23 mouse cellular contexts compared by ENCODE assay signal in genomic region chr13:55607624-55608006, GRCm38 (mm10). TPM values are rescaled to one million over a fixed set of nuclear protein-coding genes. Genes with fewer than 3 reads are reported as not detected.
DNase-seq lines count a peak whose midpoint lies in the region; ATAC-seq and TF ChIP-seq lines count a peak whose summit lies in the region.
"Had no signal": no experiment of that assay in that cellular context is flagged by ENCODE, and none has a peak within 500 bp of the region (broad histone marks: within the 10 kb centered on the region; RNA-seq: fewer than 3 reads in every experiment).

No protein-coding gene starts in this region.

- no peak for TF ChIP-seq POLR2A in lung, adult 2 months (IDR thresholded peaks at IDR 0.05; ENCODE audit: borderline replicate concordance, extremely low read depth, low read depth, low read length)

- no peak overlapping the region for H3K4me2 ChIP-seq in hindbrain, embryonic 12.5 days (replicated peaks)
- no peak overlapping the region for H3K4me2 ChIP-seq in hindbrain, embryonic 11.5 days (replicated peaks; ENCODE audit: low read depth, low read length)
- H3K4me2 ChIP-seq in lung, embryonic 15.5 days: no peak overlapping the region
- H3K4me2 ChIP-seq: embryonic facial prominence, embryonic 12.5 days; embryonic facial prominence, embryonic 15.5 days; forebrain, embryonic 12.5 days had no signal

- peak; percentile 80 for DNase-seq in heart, adult 11 months
- DNase-seq in heart, adult 9 months (ENCODE audit: low spot score in 2 of 2): no peak
- DNase-seq in hindbrain, embryonic 11.5 days (ENCODE audit: low spot score): no peak
- no peak for DNase-seq in lung, adult 2 months
- DNase-seq: adrenal gland, adult 2 months; adrenal gland, postnatal 10 days; adrenal gland, postnatal 25 days; cerebellum, adult 11 months; cerebellum, adult 18-20 months; cerebellum, adult 8-10 months; cerebellum, adult 9-11 months; cerebellum, postnatal 14 days; cerebellum, postnatal 36 days; embryo, embryonic 11 days had no signal

- H3K9ac ChIP-seq in hindbrain, embryonic 12.5 days: 0 out of 2 replicates have a peak overlapping the region, but pooled peaks have one; percentile 8
- no peak overlapping the region for H3K9ac ChIP-seq in hindbrain, embryonic 11.5 days (ENCODE audit: low read depth, low read length)
- no peak overlapping the region for H3K9ac ChIP-seq in lung, embryonic 15.5 days
- H3K9ac ChIP-seq: embryonic facial prominence, embryonic 12.5 days; embryonic facial prominence, embryonic 15.5 days; forebrain, embryonic 12.5 days had no signal

- peaks cover 66% of the 10 kb centered on the region for H3K36me3 ChIP-seq in hindbrain, embryonic 12.5 days
- H3K36me3 ChIP-seq in hindbrain, embryonic 11.5 days (ENCODE audit: control insufficient read depth, insufficient read depth, low read length): 0 out of 2 replicates have a peak, but pooled peaks cover 7% of the 10 kb centered on the region
- H3K36me3 ChIP-seq in lung, embryonic 15.5 days: peaks cover 36% of the 10 kb centered on the region

- H3K9me3 ChIP-seq in hindbrain, embryonic 12.5 days (replicated peaks): no peaks in the 10 kb centered on the region
- no peaks in the 10 kb centered on the region for H3K9me3 ChIP-seq in hindbrain, embryonic 11.5 days (ENCODE audit: control insufficient read depth, low read length)
- no peaks in the 10 kb centered on the region for H3K9me3 ChIP-seq in lung, embryonic 15.5 days
- H3K9me3 ChIP-seq: embryonic facial prominence, embryonic 12.5 days; embryonic facial prominence, embryonic 15.5 days; forebrain, embryonic 10.5 days; forebrain, embryonic 12.5 days had no signal

- TF ChIP-seq CTCF in lung, adult 2 months (IDR thresholded peaks at IDR 0.05; ENCODE audit: insufficient read depth, low read length): no peak

- ATAC-seq in hindbrain, embryonic 12.5 days (ENCODE audit: low FRiP score): no peak
- no peak for ATAC-seq in hindbrain, embryonic 11.5 days (ENCODE audit: low FRiP score)
- ATAC-seq in lung, embryonic 15.5 days (ENCODE audit: borderline replicate concordance, extremely low read depth, low FRiP score, low TSS enrichment): 0 out of 2 replicates have a peak, but pooled peaks have one; percentile 13
- ATAC-seq: forebrain, embryonic 14.5 days; forebrain, embryonic 16.5 days had no signal

- H3K4me3 ChIP-seq in hindbrain, embryonic 12.5 days: no peak overlapping the region
- no peak overlapping the region for H3K4me3 ChIP-seq in hindbrain, embryonic 11.5 days (ENCODE audit: low read depth, low read length)
- no peak overlapping the region for H3K4me3 ChIP-seq in lung, embryonic 15.5 days
- H3K4me3 ChIP-seq in lung, adult 2 months (replicated peaks; ENCODE audit: extremely low read depth, low read depth, low read length): no peak overlapping the region
- H3K4me3 ChIP-seq: embryonic facial prominence, embryonic 12.5 days; embryonic facial prominence, embryonic 15.5 days; erythroblast, embryonic 14.5 days; forebrain, embryonic 10.5 days; forebrain, embryonic 12.5 days had no signal

- H3K4me1 ChIP-seq in hindbrain, embryonic 12.5 days: no peaks in the 10 kb centered on the region
- H3K4me1 ChIP-seq in hindbrain, embryonic 11.5 days (replicated peaks; ENCODE audit: control insufficient read depth, insufficient read depth, low read length): no peaks in the 10 kb centered on the region
- no peaks in the 10 kb centered on the region for H3K4me1 ChIP-seq in lung, embryonic 15.5 days
- no peaks in the 10 kb centered on the region for H3K4me1 ChIP-seq in lung, adult 2 months (ENCODE audit: control insufficient read depth, insufficient read depth, low read length)
- H3K4me1 ChIP-seq: embryonic facial prominence, embryonic 15.5 days; forebrain, embryonic 10.5 days; forebrain, embryonic 12.5 days had no signal

- no peaks in the 10 kb centered on the region for H3K27me3 ChIP-seq in hindbrain, embryonic 12.5 days
- H3K27me3 ChIP-seq in hindbrain, embryonic 11.5 days (ENCODE audit: control insufficient read depth, insufficient read depth, low read length): no peaks in the 10 kb centered on the region
- no peaks in the 10 kb centered on the region for H3K27me3 ChIP-seq in lung, embryonic 15.5 days
- H3K27me3 ChIP-seq: embryonic facial prominence, embryonic 12.5 days; embryonic facial prominence, embryonic 15.5 days; forebrain, embryonic 12.5 days had no signal

- no peak overlapping the region for H3K27ac ChIP-seq in hindbrain, embryonic 12.5 days
- no peak overlapping the region for H3K27ac ChIP-seq in hindbrain, embryonic 11.5 days (ENCODE audit: low read depth, low read length)
- no peak overlapping the region for H3K27ac ChIP-seq in lung, embryonic 15.5 days
- H3K27ac ChIP-seq: embryonic facial prominence, embryonic 12.5 days; embryonic facial prominence, embryonic 15.5 days; forebrain, embryonic 10.5 days; forebrain, embryonic 12.5 days had no signal

- 86% methylated on average over 2 of the region's 2 CpGs for WGBS in hindbrain, embryonic 12.5 days
- WGBS in hindbrain, embryonic 11.5 days: 85% methylated on average over 2 of the region's 2 CpGs
- WGBS in lung, embryonic 15.5 days: 85% methylated on average over 2 of the region's 2 CpGs
- WGBS in lung, adult 2 months: 88% methylated on average over 2 of the region's 2 CpGs

RNA-seq across cellular contexts. Expression of gene B4galt7, which starts 7.9 kb away (rescaled TPM):
- 42.5 and 43.4 TPM in 2 replicates for polyA plus RNA-seq in hindbrain, embryonic 12.5 days (2016; fragmentation: Nextera tagmentation; extraction: Ambion mirVana)
- polyA plus RNA-seq in hindbrain, embryonic 11.5 days (2014; fragmentation: Nextera tagmentation; extraction: Ambion mirVana): 23.2 and 27.7 TPM in 2 replicates
- polyA plus RNA-seq in lung, embryonic 15.5 days (2015; fragmentation: Nextera tagmentation; extraction: Ambion mirVana): 25.1 and 29.1 TPM in 2 replicates
- polyA plus RNA-seq in lung, adult 2 months (2012; rRNA removed): 21.2 TPM in 2 replicates

RNA-seq across cellular contexts. Expression of gene Caml, which starts 15.2 kb away (rescaled TPM):
- 74.1 and 75.9 TPM in 2 replicates for polyA plus RNA-seq in hindbrain, embryonic 12.5 days (2016; fragmentation: Nextera tagmentation; extraction: Ambion mirVana)
- polyA plus RNA-seq in hindbrain, embryonic 11.5 days (2014; fragmentation: Nextera tagmentation; extraction: Ambion mirVana): 70.5 and 73.4 TPM in 2 replicates
- polyA plus RNA-seq in lung, embryonic 15.5 days (2015; fragmentation: Nextera tagmentation; extraction: Ambion mirVana): 53.1 and 58.4 TPM in 2 replicates
- polyA plus RNA-seq in lung, adult 2 months (2012; rRNA removed): 16.3 and 25.3 TPM in 2 replicates

RNA-seq across cellular contexts. Expression of gene Ddx46, which starts 27.2 kb away (rescaled TPM):
- polyA plus RNA-seq in hindbrain, embryonic 12.5 days (2016; fragmentation: Nextera tagmentation; extraction: Ambion mirVana): 41.1 and 41.2 TPM in 2 replicates
- polyA plus RNA-seq in hindbrain, embryonic 11.5 days (2014; fragmentation: Nextera tagmentation; extraction: Ambion mirVana): 47.2 and 50.8 TPM in 2 replicates
- polyA plus RNA-seq in lung, embryonic 15.5 days (2015; fragmentation: Nextera tagmentation; extraction: Ambion mirVana): 29.0 and 31.6 TPM in 2 replicates
- polyA plus RNA-seq in lung, adult 2 months (2012; rRNA removed): 9.9 and 15.8 TPM in 2 replicates

RNA-seq across cellular contexts. Expression of gene Tmed9, which starts 34.1 kb away (rescaled TPM):
- polyA plus RNA-seq in hindbrain, embryonic 12.5 days (2016; fragmentation: Nextera tagmentation; extraction: Ambion mirVana): 113 and 128 TPM in 2 replicates
- polyA plus RNA-seq in hindbrain, embryonic 11.5 days (2014; fragmentation: Nextera tagmentation; extraction: Ambion mirVana): 50.1 and 63.8 TPM in 2 replicates
- polyA plus RNA-seq in lung, embryonic 15.5 days (2015; fragmentation: Nextera tagmentation; extraction: Ambion mirVana): 179 and 184 TPM in 2 replicates
- 59.3 and 81.6 TPM in 2 replicates for polyA plus RNA-seq in lung, adult 2 months (2012; rRNA removed)

RNA-seq across cellular contexts. Expression of gene Fam193b, which starts 36.7 kb away (rescaled TPM):
- 67.4 and 71.9 TPM in 2 replicates for polyA plus RNA-seq in hindbrain, embryonic 12.5 days (2016; fragmentation: Nextera tagmentation; extraction: Ambion mirVana)
- 44.5 and 45.9 TPM in 2 replicates for polyA plus RNA-seq in hindbrain, embryonic 11.5 days (2014; fragmentation: Nextera tagmentation; extraction: Ambion mirVana)
- 33.4 and 40.3 TPM in 2 replicates for polyA plus RNA-seq in lung, embryonic 15.5 days (2015; fragmentation: Nextera tagmentation; extraction: Ambion mirVana)
- 142 and 151 TPM in 2 replicates for polyA plus RNA-seq in lung, adult 2 months (2012; rRNA removed)
